Comparison of ENCODE assay signal across 24 mouse cellular contexts in genomic region chr10:3511401-3511800, GRCm38 (mm10). TPM values are rescaled to one million over a fixed set of nuclear protein-coding genes. Genes with fewer than 3 reads are reported as not detected.
"Had no signal": no experiment of that assay in that cellular context is flagged by ENCODE, and none has a peak within 500 bp of the region (broad histone marks: within the 10 kb centered on the region; RNA-seq: fewer than 3 reads in every experiment).

No protein-coding gene starts in this region.

- DNase-seq: kidney, adult 18-20 months; kidney, adult 9 months; kidney, postnatal 14 days; layer of hippocampus, adult 9-11 months; liver; lung, adult 2 months; midbrain, embryonic 14.5 days; right cerebral cortex, adult 18-20 months; right cerebral cortex, postnatal 14 days; right cerebral cortex, postnatal 4 days; spleen, adult 18-20 months had no signal

- H3K9me3 ChIP-seq: intestine, embryonic 15.5 days; limb, embryonic 10.5 days; limb, embryonic 13.5 days; liver, embryonic 12.5 days; liver, embryonic 15.5 days; megakaryocyte, embryonic 14.5 days; midbrain, embryonic 10.5 days; neural tube, embryonic 12.5 days; neural tube, embryonic 15.5 days; stomach, embryonic 15.5 days had no signal

- H3K4me2 ChIP-seq: intestine, embryonic 15.5 days; limb, embryonic 13.5 days; liver, embryonic 12.5 days; liver, embryonic 15.5 days; neural tube, embryonic 12.5 days; neural tube, embryonic 15.5 days; stomach, embryonic 15.5 days had no signal

- H3K27me3 ChIP-seq: intestine, embryonic 15.5 days; limb, embryonic 13.5 days; liver, embryonic 12.5 days; liver, embryonic 15.5 days; megakaryocyte, embryonic 14.5 days; neural tube, embryonic 12.5 days; neural tube, embryonic 15.5 days; stomach, embryonic 15.5 days had no signal

- H3K4me3 ChIP-seq: intestine, embryonic 15.5 days; layer of hippocampus, adult 2 months; limb, embryonic 10.5 days; limb, embryonic 13.5 days; liver, embryonic 12.5 days; liver, embryonic 15.5 days; megakaryocyte, embryonic 14.5 days; midbrain, embryonic 10.5 days; neural tube, embryonic 12.5 days; neural tube, embryonic 15.5 days; stomach, embryonic 15.5 days had no signal

- H3K4me1 ChIP-seq: liver, embryonic 15.5 days; megakaryocyte, embryonic 14.5 days; stomach, embryonic 15.5 days had no signal

- H3K9ac ChIP-seq: intestine, embryonic 15.5 days; limb, embryonic 13.5 days; liver, embryonic 12.5 days; liver, embryonic 15.5 days; neural tube, embryonic 12.5 days; neural tube, embryonic 15.5 days; stomach, embryonic 15.5 days had no signal

- ATAC-seq: intestine, embryonic 15.5 days; liver, embryonic 12.5 days; lung, postnatal 0 days had no signal

- H3K36me3 ChIP-seq: intestine, embryonic 15.5 days; limb, embryonic 10.5 days; limb, embryonic 13.5 days; liver, embryonic 12.5 days; liver, embryonic 15.5 days; midbrain, embryonic 10.5 days; neural tube, embryonic 12.5 days; neural tube, embryonic 15.5 days; stomach, embryonic 15.5 days had no signal

- H3K27ac ChIP-seq: intestine, embryonic 15.5 days; layer of hippocampus, adult 2 months; limb, embryonic 10.5 days; limb, embryonic 13.5 days; liver, embryonic 12.5 days; liver, embryonic 15.5 days; macrophage; midbrain, embryonic 10.5 days; neural tube, embryonic 12.5 days; neural tube, embryonic 15.5 days; stomach, embryonic 15.5 days had no signal

RNA-seq across cellular contexts. Expression of gene Iyd, which starts 28.6 kb away (rescaled TPM):
- polyA plus RNA-seq: limb, embryonic 10.5 days; macrophage; midbrain, embryonic 10.5 days; neural tube, embryonic 12.5 days had no signal
